Mouse (Mus musculus): ENCODE results near the gene Ahdc1. TPM values are rescaled to one million over a fixed set of nuclear protein-coding genes. Genes with fewer than 3 reads are reported as not detected.
A peak's percentile ranks its signal among the peaks of the same experiment; 100 is the strongest.

Ahdc1 gene
- total and polyA plus RNA-seq, 3 experiments, result 2.5 to 8.8 TPM; not detected in 1

GRCm38 (mm10) chr4:132997469-132998237 is 13.4 kb upstream of the Ahdc1 start:
- peak; percentile 36 for DNase-seq (ENCODE audit: low read depth, low spot score)
- Histone ChIP-seq H3K79me2 (ENCODE audit: control insufficient read depth, insufficient read depth, low read length, poor library complexity) (no peaks in the 10 kb centered on the region), H3K9me3 (replicated peaks; ENCODE audit: insufficient read depth, low read length) (no peaks in the 10 kb centered on the region), H3K9ac (ENCODE audit: control insufficient read depth, low read depth, low read length, poor library complexity, severe bottlenecking) (no peak overlapping the region), H3K27me3 (ENCODE audit: control insufficient read depth in 1 of 2, insufficient read depth in 2 of 2, low read length in 2 of 2) (peaks cover 0 to 3% of the 10 kb centered on the region in 2 experiments; a peak in 3 of 4 replicates), H3K36me3 (ENCODE audit: control insufficient read depth in 1 of 2, insufficient read depth in 2 of 2, low read length in 2 of 2) (no peaks in the 10 kb centered on the region), H3K4me1 (ENCODE audit: control insufficient read depth in 1 of 2, insufficient read depth in 2 of 2, low read length in 2 of 2) (no peaks in the 10 kb centered on the region), H3K27ac (ENCODE audit: control insufficient read depth, low read depth, low read length) (no peak overlapping the region), H3K4me3 (ENCODE audit: control insufficient read depth in 1 of 2, insufficient read depth in 1 of 2, low read depth in 2 of 2, low read length in 2 of 2) (no peak overlapping the region)
- TF ChIP-seq SIN3A (IDR thresholded peaks at IDR 0.05; ENCODE audit: low read length) (no peak), TCF12 (IDR thresholded peaks at IDR 0.05; ENCODE audit: low read depth, low read length) (no peak), MYB (IDR thresholded peaks at IDR 0.05; ENCODE audit: low read depth, low read length) (no peak), MEF2A (IDR thresholded peaks at IDR 0.05; ENCODE audit: extremely low read depth, insufficient replicate concordance, low read depth, low read length, poor library complexity, severe bottlenecking) (no peak), ELF1 (IDR thresholded peaks at IDR 0.05; ENCODE audit: low read depth, low read length) (no peak), POLR2A (IDR thresholded peaks at IDR 0.05; ENCODE audit: control insufficient read depth in 1 of 2, insufficient read depth in 1 of 2, low read depth in 1 of 2, low read length in 2 of 2, poor library complexity in 1 of 2) (no peak), BHLHE40 (IDR thresholded peaks at IDR 0.05; ENCODE audit: borderline replicate concordance, low read depth, low read length) (no peak), GABPA (IDR thresholded peaks at IDR 0.05; ENCODE audit: low read depth, low read length) (no peak), MAZ (IDR thresholded peaks at IDR 0.05; ENCODE audit: low read depth, low read length) (no peak), UBTF (IDR thresholded peaks at IDR 0.05; ENCODE audit: borderline replicate concordance, insufficient read depth, low read depth, low read length) (no peak), SMC3 (IDR thresholded peaks at IDR 0.05; ENCODE audit: low read depth, low read length) (no peak), MAFK (IDR thresholded peaks at IDR 0.05; ENCODE audit: borderline replicate concordance, low read depth, low read length) (no peak), CHD1 (IDR thresholded peaks at IDR 0.05; ENCODE audit: low read depth, low read length) (no peak), NRF1 (IDR thresholded peaks at IDR 0.05; ENCODE audit: insufficient read depth, low read depth, low read length, poor library complexity, severe bottlenecking) (no peak), POLR2AphosphoS2 (IDR thresholded peaks at IDR 0.05; ENCODE audit: low read length) (no peak), ZMIZ1 (IDR thresholded peaks at IDR 0.05; ENCODE audit: low read depth, low read length) (no peak), MYC (IDR thresholded peaks at IDR 0.05; ENCODE audit: low read depth, low read length) (no peak)

- Histone ChIP-seq H3K79me2 (ENCODE audit: control insufficient read depth, insufficient read depth, low read length, poor library complexity) (no peaks in the 10 kb centered on the region), H3K27me3 (ENCODE audit: control insufficient read depth in 1 of 2, insufficient read depth in 2 of 2, low read length in 2 of 2) (peaks cover 0 to 3% of the 10 kb centered on the region in 2 experiments; a peak in 3 of 4 replicates), H3K36me3 (ENCODE audit: control insufficient read depth in 1 of 2, insufficient read depth in 2 of 2, low read length in 2 of 2) (no peaks in the 10 kb centered on the region), H3K4me3 (ENCODE audit: control insufficient read depth in 1 of 2, insufficient read depth in 1 of 2, low read depth in 2 of 2, low read length in 2 of 2) (no peak overlapping the region), H3K4me1 (ENCODE audit: control insufficient read depth in 1 of 2, insufficient read depth in 2 of 2, low read length in 2 of 2) (peaks cover 1 to 8% of the 10 kb centered on the region in 2 experiments; a peak in 2 of 4 replicates), H3K27ac (ENCODE audit: control insufficient read depth, low read depth, low read length) (no peak overlapping the region), H3K9ac (ENCODE audit: control insufficient read depth, low read depth, low read length, poor library complexity, severe bottlenecking) (no peak overlapping the region), H3K9me3 (replicated peaks; ENCODE audit: insufficient read depth, low read length) (no peaks in the 10 kb centered on the region)
- no peak for DNase-seq (ENCODE audit: low read depth, low spot score)
- TF ChIP-seq ZKSCAN1 (IDR thresholded peaks at IDR 0.05; ENCODE audit: low read depth, low read length) (no peak), HCFC1 (IDR thresholded peaks at IDR 0.05; ENCODE audit: low read depth, low read length) (no peak), CTCF (IDR thresholded peaks at IDR 0.05 in 2 of 3, conservative IDR thresholded peaks at IDR 0.05 in 1 of 3; ENCODE audit: control insufficient read depth in 1 of 3, insufficient read depth in 1 of 3, low read depth in 2 of 3, low read length in 3 of 3, poor library complexity in 1 of 3, severe bottlenecking in 1 of 3) (no peak), TBP (IDR thresholded peaks at IDR 0.05; ENCODE audit: low read depth, low read length) (no peak), NRF1 (IDR thresholded peaks at IDR 0.05; ENCODE audit: insufficient read depth, low read depth, low read length, poor library complexity, severe bottlenecking) (no peak), TCF12 (IDR thresholded peaks at IDR 0.05; ENCODE audit: low read depth, low read length) (no peak), MAX (IDR thresholded peaks at IDR 0.05; ENCODE audit: low read length) (no peak), POLR2AphosphoS5 (IDR thresholded peaks at IDR 0.05; ENCODE audit: borderline replicate concordance, low read depth, low read length) (no peak), MYC (IDR thresholded peaks at IDR 0.05; ENCODE audit: low read depth, low read length) (no peak), RCOR1 (IDR thresholded peaks at IDR 0.05; ENCODE audit: low read depth, low read length) (no peak), MEF2A (IDR thresholded peaks at IDR 0.05; ENCODE audit: extremely low read depth, insufficient replicate concordance, low read depth, low read length, poor library complexity, severe bottlenecking) (no peak), SIN3A (IDR thresholded peaks at IDR 0.05; ENCODE audit: low read length) (no peak), MAZ (IDR thresholded peaks at IDR 0.05; ENCODE audit: low read depth, low read length) (no peak), CHD1 (IDR thresholded peaks at IDR 0.05; ENCODE audit: low read depth, low read length) (no peak)
These were observed 8.2 kb upstream of the Ahdc1 start for GRCm38 (mm10) chr4:133002896-133003295.

Data from MEL (cell line).